Mouse (Mus musculus) left cerebral cortex, postnatal 10 days (tissue): Measurements from ENCODE around the gene Elfn1. TPM values are rescaled to one million over a fixed set of nuclear protein-coding genes. Genes with fewer than 3 reads are reported as not detected.

Experiments used
- DNase-seq, 2 experiments: peaks; one replicate each; pipeline ENCODE4 v3.0.0; 2021 to 2022; ENCODE audit warnings: low spot score in 2 of 2, mixed read lengths in 1 of 2; ENCODE audit errors: extremely low spot score in 1 of 2
- intact Hi-C: fragments of 180-260 bp; cut with DNase I; formaldehyde crosslinking; loops from one replicate; pipeline ENCODE4 v1.15.1; 2025
- total RNA-seq, 2 experiments: library from RNA; stranded (reverse); gene quantifications; 2 replicates each; pipeline ENCODE4 v1.2.3; 2021

The Elfn1 gene
- total RNA-seq, 2 experiments from 2014 or later: 40.4 to 48.8 TPM

DNA sequence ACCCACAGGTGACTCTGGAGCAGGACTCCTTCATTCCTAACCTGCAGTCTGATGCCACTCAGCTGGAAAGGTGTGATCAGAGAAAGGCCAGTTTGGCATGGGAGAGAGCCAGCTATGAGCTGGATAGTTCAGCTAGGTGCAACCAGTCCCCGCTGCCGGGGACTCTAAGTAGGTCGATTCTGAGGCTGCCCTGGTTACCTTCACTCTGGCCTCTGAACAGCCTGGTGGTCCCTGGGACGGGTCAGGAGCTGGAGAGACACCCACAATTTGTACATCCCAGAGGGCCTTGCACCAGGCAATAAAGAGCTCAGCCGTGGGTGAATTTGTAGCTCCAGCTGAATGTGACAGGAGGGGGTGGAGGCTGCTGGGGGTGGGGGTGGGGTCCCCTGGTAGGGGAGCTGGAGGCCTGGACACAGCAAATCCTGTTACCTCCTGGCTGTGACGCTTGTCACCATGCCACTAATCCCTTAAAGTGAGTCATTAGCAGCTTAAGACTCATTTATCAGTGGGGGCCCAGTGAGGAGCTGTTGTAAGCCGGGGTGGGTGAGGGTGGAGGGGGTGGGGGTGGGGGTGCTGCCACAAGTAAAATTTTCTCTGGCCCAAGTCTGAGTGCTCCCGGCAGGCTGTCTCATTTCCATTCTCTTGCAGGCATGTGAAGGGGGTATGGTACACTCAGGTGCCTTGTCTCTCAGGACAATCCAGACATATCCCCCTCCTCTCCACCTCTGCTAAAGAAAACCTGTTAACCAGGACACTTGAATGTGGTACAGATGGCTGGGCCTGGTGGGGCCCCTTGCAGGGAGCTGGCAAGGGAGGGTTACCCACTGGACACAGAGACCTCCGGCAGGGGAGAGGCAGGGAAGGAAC lies 100.1 kb downstream of the Elfn1 start:
- intact Hi-C loops: no loop called here
- DNase-seq: no peak

DNA sequence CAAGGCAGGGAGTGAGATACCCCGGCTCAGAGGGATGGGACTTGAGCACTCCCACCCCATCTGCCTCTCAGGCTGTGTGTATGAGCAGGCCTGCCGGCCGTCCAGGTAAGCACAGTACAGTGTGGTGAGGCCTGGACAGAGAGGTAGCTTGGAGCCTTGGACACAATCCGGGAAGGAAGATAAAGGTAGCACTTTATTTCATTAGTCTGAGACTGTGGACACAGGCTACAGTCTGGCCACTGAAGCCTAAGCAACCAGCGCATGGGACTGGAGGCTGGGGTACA lies 100.7 kb downstream of the Elfn1 start:
- intact Hi-C loops: no loop called here
- DNase-seq: no peak

DNA sequence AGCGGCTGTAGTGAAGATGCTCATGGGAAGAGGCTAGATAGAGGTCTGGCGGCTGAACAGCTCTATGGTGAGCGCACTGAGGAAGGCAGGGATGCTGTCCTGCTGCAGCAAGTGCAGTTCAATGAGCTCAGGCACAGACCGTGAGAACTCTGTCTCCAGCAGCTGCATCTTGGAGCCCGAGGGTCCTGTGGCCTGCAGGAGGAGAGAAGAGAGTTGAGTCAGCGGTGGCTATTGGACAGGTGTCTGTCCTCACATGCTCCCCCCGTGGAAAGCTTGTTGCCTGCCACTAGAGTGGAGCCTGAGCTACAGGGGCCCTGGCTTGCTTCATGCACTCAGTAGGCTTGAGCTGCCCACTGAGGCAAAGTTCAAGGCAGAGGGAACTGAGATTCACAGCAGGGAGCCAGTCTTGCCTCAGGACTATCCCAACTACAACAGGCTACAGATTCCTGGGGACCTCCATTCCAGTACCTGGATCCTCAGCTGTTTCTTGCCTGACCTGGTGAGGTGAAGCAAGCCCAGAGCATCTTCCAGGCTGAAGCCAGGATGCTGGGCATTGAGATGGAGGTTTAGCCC lies 101.4 kb downstream of the Elfn1 start:
- no peak for DNase-seq
- intact Hi-C loops: no loop called here

DNA sequence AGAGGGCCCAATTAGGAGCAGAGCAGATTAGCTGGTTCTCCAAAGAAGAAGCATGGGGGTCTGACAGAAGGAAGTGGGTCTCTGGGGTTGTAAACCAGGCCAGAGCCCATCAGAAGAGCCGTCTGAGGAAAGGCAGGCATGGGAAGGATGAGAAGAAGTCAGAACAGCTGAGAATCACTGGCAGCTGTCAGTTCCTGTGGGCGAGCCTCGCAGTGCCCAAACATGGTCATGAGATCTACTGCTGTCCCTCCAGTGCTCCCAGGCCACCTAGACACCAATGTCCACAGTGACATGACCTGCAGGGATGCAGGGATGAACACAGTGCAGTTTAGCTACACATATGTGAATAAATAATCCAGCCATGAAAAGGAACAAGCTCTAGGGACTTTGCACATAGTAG lies 102.7 kb downstream of the Elfn1 start:
- no peak for DNase-seq
- intact Hi-C loops: no loop called here

DNA sequence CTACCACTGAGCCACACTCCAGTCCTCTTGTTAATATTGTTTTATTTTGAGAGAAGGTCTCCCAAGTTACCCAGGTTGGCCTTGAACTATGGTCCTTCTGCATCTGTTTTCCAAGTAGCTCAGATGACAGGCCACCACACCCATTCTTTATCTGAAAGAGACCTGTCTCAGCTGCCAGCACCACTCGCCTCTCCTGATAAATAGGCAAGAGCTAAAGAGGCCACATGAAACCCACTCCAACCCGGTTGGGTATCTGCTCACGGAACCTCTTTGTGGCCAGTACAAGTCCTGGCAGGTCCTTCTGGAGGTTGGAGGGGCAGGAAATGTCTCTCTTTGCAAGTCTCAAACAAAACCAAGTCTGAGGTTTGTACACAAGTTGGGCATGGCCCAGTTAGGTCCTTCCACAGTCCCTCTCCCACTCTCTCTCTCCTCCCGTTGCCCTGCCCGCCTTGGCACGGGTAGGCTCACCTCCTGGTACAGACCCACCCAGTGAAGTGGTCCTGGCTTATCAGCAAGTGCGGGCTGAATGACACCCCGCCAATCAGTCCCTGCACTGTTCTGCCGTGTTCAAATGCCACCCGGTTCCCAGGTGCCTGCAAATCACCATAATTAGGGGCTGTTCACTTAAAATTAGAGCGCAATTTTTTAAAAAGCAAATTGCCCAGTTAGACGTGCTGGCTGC lies 104.7 kb downstream of the Elfn1 start:
- intact Hi-C loops: no loop called here
- no peak for DNase-seq

DNA sequence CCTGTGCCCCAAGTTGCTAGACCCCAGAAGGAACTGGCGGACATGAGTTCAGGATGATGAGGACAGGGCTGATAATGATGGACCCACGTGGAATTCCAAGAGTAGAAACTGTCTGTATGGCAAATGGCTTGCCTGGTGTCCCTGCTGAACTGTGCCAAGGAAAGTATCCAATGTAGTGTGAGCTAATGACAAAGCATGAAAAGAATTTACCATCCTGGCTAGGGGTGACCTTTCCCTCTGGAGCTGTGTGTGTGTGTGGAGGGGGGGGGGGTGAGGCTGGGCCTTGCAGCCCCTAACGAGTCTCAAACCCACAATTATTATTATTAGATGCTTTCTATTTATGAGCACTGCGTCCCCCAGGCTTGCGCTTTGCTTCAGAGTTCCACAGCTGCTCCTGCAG lies 105.9 kb downstream of the Elfn1 start:
- intact Hi-C loops: no loop called here
- no peak for DNase-seq

DNA sequence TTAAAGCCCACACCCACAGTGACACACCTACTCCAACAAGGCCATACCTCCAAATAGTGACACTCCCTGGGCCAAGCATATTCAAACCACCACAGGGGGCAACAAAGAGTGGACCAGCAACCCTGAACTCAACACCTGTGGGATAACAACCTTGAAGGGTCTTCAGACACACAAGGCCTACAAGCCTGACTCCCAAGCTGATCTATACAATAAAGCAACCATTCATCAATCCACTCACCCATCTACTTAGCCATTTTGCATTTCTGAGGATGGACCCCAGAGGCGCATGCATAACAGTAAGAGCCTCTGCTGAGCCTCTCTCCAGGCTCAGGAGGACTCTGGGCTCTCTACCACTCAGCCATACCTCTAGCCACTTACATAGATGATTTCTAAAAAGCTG lies 109.2 kb downstream of the Elfn1 start:
- intact Hi-C loops: no loop called here

DNA sequence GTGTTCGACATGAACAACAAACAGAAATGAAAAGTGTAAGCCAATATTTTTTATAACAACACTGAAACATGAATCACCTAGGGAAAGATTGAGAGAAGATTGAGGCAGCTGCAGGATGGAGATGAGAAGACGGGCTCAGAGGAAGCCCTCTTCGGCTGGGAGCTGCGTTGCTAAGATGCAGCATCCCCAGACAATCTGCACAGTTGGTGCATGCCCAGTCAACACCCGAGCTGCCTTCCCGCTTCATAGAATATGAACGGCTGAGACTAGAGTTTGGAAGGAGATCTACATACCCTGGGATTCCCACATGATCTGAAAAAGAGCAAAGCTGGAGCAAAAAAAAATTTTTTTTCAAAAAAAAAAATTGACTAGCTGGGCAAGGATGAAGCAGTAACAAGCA lies 111.0 kb downstream of the Elfn1 start:
- DNase-seq: peak in 1 of 2 experiments; percentile 23
- intact Hi-C loops: no loop called here

More for the DNA sequence above, 109.2 kb downstream of the Elfn1 start:
- DNase-seq: no peak

DNA sequence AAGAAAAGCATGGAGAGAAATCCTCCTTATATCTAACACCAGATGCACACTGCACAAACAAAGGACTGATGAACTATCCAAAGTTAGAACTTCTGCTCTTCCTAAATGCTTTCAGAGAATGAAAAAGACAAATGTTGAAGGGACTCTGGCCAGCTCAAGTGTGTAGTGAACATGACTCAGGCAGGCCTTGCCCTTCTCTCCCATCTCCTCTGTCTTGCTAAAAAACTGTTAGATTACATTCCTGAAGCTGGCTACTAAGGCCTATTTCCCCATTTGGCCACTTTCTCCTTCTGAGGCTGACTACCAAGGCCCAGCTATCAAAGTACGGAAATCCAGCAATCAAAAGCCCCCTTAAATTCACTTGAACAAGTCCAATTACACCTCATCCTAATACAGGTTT lies 111.9 kb downstream of the Elfn1 start:
- intact Hi-C loops: no loop called here
- DNase-seq: no peak

DNA sequence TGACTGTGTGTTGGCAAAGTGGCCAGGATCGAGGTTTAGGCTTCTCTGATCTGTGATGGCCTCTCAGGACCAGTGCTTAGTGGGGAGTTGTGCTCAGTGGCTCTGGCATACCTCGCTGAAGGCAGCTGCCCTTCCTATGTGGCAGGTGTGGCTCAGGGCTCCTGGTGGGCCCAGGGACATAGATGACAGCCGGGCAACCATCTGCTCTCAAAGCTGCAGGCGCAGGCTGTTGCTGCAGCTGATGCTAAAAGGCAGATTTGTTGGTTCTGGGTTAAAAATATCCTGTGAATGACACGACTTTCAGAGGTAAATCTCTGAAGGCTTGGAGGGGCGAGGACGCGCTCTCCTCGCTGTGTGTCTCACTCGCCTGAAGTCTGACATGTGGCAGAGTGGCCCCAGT lies 114.0 kb downstream of the Elfn1 start:
- intact Hi-C loops: no loop called here
- DNase-seq: peak in 1 of 2 experiments; percentile 36

DNA sequence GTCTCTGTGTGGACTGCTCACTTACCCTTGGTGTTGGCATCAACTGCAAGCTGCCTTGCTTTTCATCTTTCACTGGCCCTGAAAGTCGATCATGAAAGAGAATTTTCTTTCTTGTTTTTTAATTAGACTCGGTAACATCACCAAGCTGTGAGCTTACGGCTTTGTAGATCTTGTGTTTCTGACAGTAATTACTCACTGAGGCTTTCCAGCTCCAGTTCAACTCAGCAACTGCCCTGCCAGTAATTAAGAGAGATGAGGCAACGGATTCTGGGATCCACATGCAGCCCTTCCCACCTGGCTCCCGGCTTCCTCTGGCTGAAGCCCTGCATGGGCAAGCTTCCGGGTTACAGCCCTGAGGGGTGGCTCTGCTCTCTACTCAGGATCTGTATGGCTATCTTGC lies 115.1 kb downstream of the Elfn1 start:
- DNase-seq: no peak
- intact Hi-C loops: no loop called here

DNA sequence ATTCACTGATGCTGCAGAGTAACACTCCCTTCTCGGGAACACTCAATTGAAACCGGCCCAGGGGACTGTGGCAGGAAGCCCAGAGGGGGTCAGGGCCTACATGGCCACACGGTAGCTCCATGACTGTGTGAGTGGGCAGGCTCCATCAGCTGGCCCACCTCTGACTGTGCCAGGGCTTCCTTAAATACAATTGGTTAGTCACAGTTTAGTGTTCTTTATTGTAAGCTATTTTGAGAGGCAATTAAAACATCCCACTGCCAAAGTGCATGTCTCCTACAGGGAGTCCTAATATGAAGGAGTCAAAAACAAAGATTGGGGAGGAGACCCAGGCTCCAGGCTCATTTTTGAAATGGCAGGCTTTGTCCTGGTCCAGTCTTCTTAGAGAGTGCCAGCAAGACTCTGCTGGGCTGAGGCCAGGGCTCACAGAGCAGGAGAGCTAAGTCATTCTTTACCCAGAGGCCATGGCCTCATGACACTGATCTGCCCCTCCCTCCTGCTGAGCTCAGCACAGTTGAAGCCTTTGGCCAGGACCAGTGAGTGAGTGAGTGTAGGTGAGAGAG lies 116.3 kb downstream of the Elfn1 start:
- intact Hi-C loops: no loop called here
- DNase-seq: peak; percentile 30 to 53

Other genes starting within 250 kb of the Elfn1 start
- gene Micall2, start 171.6 kb upstream of the Elfn1 start, total RNA-seq: 1 to 10 TPM; 4.3 to 4.6 TPM
- 100 to 1,000 TPM in 1 of 2 experiments, 10 to 100 TPM in 1; 93.4 to 106 TPM for gene Ints1, start 132.3 kb upstream of the Elfn1 start, total RNA-seq
- 1 to 10 TPM; 7.0 to 7.8 TPM for gene Mafk, start 116.4 kb upstream of the Elfn1 start, total RNA-seq
- gene Tmem184a, start 88.0 kb upstream of the Elfn1 start, total RNA-seq: under 1 TPM in 1 of 2 experiments, not detected in 1; 0.43 TPM
- gene Gm26938, start 81.5 kb upstream of the Elfn1 start, total RNA-seq: not detected
- gene Psmg3, start 81.1 kb upstream of the Elfn1 start, total RNA-seq: 10 to 100 TPM; 18.3 to 18.4 TPM